Mouse (Mus musculus): Measurements from ENCODE around the gene Hormad1.
"Not testable (repeated sequence)": the region's sequence is repeated elsewhere in the genome, so short reads cannot be mapped to it uniquely, and the experiment has no call there.

The Hormad1 gene

DNA sequence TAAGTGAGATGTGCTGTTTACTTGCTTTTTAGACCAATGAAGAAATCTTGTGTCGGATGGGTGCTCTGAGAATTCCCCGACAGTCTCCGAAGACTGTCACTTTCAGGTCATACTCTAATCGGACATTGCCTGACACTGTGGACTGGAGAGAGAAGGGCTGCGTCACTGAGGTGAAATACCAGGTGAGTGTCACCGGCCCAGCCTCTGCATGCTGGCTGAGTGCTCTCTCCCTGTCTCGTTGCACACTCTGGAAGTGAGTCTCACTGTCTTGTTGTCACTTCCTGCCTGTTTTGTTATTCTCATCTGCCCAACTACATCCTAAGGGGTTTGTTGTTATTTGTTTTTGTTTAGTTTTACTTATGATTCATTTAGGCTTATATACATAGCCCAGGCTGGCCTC is 16.5 kb upstream of the Hormad1 start:
- in situ Hi-C loops (cut with MboI; ENCODE audit: low pct_unique_long_range_greater_than_20kb in 1 of 2, low sequenced_read_pairs in 2 of 2, unreplicated experiment in 1 of 2): no loop called here

DNA sequence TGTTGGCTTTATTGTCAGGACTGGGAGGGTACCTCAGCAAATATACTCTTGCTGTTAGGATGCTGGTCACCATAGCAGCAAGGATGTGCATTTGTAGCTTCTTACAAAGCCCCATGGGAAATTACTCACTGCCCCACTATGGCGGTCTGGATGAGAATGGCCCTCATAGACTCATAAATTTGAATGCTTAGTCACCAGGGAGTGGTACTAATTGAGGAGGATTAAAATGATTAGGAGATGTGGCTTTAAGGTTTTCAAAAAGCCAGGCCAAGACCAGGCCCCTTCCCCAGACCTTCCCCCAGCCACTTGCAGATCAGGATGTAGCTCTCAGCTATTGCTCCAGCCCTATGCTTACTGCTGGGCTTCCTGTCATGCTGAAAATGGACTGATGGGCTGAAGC is 9.3 kb upstream of the Hormad1 start:
- in situ Hi-C loops (cut with MboI; ENCODE audit: low pct_unique_long_range_greater_than_20kb in 1 of 2, low sequenced_read_pairs in 2 of 2, unreplicated experiment in 1 of 2): no loop called here

DNA sequence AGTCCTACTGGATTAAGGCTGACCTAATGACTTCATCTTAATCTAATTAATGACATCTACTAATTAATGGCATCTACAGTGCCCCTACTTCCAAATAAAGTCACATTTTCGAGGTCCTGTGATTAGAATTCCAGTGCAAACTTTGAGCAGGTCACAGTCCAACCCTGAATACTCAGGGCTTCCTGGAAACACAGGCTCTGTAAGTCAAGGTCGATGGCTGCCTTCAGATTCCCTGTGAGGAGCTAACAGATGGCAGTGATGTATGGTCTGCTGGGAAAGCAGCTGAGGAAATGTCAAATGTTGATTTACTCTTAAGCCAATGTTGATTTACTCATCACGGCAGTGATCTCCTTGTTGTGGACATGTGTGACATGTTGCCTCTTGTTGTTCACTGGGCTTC is 5.5 kb upstream of the Hormad1 start:
- in situ Hi-C loops (cut with MboI; ENCODE audit: low pct_unique_long_range_greater_than_20kb in 1 of 2, low sequenced_read_pairs in 2 of 2, unreplicated experiment in 1 of 2): no loop called here

DNA sequence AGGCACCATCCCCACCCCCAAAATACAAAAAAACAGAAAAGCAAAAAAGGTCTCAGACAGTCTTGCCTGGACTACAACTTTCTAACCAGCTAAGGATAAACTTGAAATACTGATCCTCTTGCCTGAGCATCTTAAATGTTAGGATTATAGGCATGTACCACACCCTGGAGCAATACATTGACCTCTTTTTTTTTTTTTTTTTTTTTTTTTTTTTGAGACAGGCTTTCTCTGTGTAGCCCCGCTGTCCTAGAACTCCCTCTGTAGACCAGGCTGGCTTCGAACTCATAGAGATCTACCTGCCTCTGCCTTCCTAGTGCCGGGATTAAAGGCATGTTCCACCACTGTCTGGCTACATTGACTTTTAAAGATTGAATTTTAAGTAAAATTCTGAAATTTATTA is 1.3 kb downstream of the Hormad1 start:
- in situ Hi-C loops (cut with MboI; ENCODE audit: low pct_unique_long_range_greater_than_20kb in 1 of 2, low sequenced_read_pairs in 2 of 2, unreplicated experiment in 1 of 2): no loop called here

DNA sequence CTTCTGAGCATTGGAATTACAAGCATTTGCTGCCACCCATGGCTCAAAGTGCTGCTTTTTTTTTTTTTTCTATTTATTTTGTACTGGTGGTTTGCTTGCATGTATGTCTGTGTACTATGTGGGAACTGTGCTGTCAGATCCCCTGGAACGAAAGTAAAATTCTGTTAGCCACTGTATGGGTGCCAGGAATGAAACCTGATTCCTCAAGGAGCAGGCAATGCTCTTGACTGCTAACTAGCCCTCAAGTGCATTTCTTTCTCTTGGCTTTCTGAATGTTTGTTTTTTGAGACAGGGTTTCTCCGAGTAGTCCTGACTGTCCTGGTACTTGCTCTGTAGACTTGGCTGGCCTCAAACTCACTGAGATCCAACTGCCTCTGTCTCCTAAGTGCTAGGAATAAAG is 2.3 kb downstream of the Hormad1 start:
- in situ Hi-C loops (cut with MboI; ENCODE audit: low pct_unique_long_range_greater_than_20kb in 1 of 2, low sequenced_read_pairs in 2 of 2, unreplicated experiment in 1 of 2): no loop called here

DNA sequence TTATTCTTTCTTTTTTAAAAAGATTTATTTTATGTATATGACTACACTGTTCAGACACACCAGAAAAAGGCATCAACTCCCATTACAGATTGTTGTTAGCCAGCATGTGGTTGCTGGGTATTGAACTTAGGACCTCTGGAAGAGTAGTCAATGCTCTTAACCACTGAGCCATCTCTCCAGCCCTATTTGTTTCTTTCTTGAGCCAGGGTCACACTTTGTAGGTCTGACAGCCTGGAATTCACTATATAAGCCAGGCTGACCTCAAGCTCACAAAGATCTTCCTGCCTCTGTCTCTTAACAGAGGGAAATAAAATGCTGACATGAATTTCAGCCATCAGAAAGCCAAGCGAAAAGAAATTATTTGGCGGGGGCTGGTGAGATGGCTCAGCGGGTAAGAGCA is 10.1 kb downstream of the Hormad1 start:
- in situ Hi-C loops (cut with MboI; ENCODE audit: low pct_unique_long_range_greater_than_20kb in 1 of 2, low sequenced_read_pairs in 2 of 2, unreplicated experiment in 1 of 2): no loop called here

DNA sequence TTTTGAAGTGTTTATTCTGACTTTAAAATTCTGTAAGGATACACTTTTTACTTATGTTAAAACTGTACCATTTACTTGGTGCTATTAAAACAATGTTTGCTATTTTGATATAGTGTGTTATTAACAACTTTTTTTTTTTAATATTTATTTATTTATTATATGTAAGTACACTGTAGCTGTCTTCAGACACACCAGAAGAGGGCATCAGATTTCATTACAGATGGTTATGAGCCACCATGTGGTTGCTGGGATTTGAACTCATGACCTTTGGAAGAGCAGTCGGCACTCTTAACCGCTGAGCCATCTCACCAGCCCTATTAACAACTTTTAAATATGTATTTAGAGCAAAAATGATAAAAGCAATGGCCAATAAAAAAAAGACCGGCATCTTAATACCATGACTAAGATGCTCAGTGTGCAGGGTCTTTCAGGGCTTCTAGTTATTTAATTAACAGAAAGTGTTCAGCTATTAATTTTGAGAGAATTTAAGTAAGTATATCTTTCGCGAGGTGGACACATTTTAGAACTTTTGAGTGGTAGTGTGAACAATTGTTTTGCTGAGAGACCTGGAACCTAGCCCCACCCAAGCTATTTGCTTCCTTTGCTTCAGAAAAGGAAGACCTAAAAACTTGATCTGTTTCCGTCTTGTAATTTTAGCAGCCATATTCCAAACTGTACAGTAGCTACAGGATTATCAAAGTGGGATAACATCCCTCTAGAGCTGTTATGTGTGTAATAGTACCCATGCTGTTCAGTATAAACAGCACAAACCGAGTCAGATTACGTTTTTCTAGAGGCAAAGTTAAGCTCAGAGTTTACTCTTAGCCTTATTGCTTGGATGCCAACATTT is 28.5 kb downstream of the Hormad1 start:
- in situ Hi-C loops (cut with MboI; ENCODE audit: low pct_unique_long_range_greater_than_20kb in 1 of 2, low sequenced_read_pairs in 2 of 2, unreplicated experiment in 1 of 2): no loop called here

DNA sequence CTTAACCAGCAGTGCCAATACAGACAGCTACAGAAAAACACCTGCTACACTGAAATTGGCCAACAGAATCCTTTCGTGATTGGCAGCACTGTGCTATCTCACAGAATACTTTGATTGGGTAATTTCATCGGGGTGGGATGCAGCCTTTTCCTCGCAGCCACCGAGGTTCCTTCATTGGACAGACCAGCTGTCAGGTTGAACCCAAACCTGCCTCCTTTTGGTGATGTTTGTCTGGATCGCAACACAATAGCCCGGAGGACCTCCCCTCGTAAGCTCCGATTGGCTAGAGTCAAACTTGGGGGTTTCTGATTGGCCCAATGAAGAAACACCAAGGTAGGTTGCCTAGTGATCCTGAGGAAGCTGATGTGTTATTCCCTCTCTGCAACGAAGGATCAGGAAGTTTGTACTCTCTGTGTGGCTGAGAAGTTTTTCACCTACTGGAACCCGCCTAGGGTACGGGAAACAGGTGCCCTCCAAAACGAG is 29.2 kb downstream of the Hormad1 start, which contains the start of gene Golph3l:
Gene Golph3l, plus strand, starts transcription at position 331 of the 483 bp plus-strand sequence.
- in situ Hi-C loops (cut with MboI; ENCODE audit: low pct_unique_long_range_greater_than_20kb in 1 of 2, low sequenced_read_pairs in 2 of 2, unreplicated experiment in 1 of 2): no loop called here

DNA sequence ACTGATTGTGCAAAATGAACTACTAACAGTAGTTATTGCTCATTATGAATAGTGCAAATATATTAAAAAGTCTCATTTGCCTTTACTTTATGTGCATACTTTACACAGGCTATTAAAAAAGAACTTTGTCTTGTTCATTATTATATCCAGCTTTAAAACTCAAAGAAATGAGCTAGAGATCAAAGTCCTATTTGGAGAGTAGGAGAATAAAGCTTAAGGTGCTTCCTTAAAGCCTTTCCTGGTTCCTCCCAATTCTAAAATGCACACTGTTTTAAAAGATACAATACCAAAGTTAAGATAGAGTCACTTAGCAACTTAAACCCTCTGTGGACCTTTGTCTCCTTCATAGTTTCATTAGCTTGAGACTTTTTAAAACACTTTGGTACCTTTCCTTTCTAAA is 39.3 kb downstream of the Hormad1 start:
- in situ Hi-C loops (cut with MboI; ENCODE audit: low pct_unique_long_range_greater_than_20kb in 1 of 2, low sequenced_read_pairs in 2 of 2, unreplicated experiment in 1 of 2): no loop called here

DNA sequence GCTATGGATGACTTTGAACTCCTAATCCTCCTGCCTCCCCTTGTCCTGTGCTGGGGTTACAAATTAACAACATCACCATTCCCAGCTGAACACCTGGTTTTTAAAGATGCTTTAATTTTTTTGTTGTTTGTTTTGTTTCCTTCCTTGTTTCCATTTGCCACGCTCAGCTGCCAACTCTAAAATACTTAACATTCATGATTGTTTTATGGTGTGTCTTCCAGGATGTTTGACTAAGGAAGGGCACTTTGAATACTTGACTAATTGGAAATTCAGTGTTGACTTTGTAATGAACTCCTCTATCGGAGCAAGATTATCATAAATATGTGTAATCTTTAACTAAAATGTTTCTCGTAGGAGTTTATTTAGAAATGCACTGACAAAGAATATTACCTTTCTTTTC is 41.8 kb downstream of the Hormad1 start:
- in situ Hi-C loops (cut with MboI; ENCODE audit: low pct_unique_long_range_greater_than_20kb in 1 of 2, low sequenced_read_pairs in 2 of 2, unreplicated experiment in 1 of 2): no loop called here

DNA sequence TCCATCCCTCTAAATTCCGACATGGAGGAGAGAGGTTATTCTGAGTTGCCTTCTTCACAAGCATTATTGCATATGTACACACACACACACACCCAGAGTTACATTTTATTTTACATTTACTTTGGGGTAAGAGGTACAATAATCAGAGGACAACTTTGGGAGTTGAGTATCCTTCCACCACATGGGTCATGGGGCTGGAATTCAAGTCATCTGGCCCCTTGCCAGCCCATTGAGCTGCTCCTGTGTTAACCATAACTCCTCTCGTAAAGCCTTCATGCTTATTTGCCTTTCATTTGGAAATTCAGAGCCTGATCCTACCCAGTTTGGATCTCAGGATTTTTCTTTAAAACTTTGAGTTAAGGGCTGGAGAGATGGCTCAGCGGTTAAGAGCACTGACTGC is 46.6 kb downstream of the Hormad1 start:
- in situ Hi-C loops (cut with MboI; ENCODE audit: low pct_unique_long_range_greater_than_20kb in 1 of 2, low sequenced_read_pairs in 2 of 2, unreplicated experiment in 1 of 2): loop anchor here in 1 of 2 experiments (5.0 kb wide), 1 partner anchor 34 kb away; no protein-coding TSS in a partner anchor

DNA sequence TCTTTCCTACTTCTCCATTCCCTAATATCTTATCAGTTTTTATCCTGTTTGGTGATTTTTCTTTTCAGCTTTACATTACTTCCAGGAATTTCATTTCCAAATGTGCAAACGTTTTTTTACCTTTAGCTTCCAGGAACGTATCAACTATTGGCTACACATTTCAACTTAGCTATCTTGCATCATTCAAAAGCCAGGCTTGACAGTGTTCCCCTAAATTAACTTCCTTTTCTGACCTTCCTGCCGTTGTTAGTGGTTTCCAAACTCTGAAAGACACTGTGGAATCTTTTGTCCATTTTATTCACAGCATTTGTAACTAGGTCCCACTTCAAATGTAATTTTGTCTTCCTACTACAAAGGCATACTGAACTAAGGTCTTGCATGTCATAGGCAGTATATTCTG is 49.7 kb downstream of the Hormad1 start:
- in situ Hi-C loops (cut with MboI; ENCODE audit: low pct_unique_long_range_greater_than_20kb in 1 of 2, low sequenced_read_pairs in 2 of 2, unreplicated experiment in 1 of 2): loop anchor here in 1 of 2 experiments (5.0 kb wide), 1 partner anchor 37 kb away; no protein-coding TSS in a partner anchor

DNA sequence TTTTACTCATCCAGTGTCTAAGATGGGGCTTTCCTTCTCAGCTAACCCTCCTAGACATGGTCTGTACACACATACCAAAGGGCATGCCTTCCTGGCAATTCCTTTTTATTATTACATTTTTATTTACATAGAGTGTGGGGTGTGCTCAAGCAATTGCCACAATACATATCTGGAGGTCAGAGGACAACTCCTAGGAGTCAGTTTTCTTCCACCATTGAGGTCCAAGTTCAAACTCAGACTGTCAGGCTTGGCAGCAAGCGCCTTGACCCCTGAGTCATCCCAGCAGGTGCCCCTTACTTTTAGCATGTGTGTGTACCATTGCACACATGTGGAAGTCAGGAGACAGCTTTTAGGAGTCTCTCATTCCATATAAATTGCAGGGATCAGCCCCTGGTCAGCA is 54.5 kb downstream of the Hormad1 start:
- in situ Hi-C loops (cut with MboI; ENCODE audit: low pct_unique_long_range_greater_than_20kb in 1 of 2, low sequenced_read_pairs in 2 of 2, unreplicated experiment in 1 of 2): no loop called here

DNA sequence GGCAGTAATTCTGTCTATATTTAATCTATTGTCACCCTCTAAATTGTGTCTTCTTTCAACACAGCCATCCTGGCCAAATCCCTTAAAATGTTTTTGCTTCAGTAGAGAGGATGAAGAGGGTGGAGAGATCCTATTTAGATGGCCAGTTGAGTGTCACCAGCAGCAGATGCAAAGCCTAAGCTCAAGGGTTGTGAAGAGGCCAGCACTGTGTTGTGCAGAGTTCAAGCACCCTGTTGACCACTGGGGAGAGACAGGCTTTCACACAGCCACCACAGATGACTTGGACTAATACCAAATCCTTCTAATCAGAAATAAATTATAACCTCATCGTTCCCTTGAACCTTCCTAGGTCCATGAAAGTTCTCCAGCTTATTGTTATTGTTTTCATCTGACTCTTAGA is 59.0 kb downstream of the Hormad1 start:
- in situ Hi-C loops (cut with MboI; ENCODE audit: low pct_unique_long_range_greater_than_20kb in 1 of 2, low sequenced_read_pairs in 2 of 2, unreplicated experiment in 1 of 2): no loop called here

DNA sequence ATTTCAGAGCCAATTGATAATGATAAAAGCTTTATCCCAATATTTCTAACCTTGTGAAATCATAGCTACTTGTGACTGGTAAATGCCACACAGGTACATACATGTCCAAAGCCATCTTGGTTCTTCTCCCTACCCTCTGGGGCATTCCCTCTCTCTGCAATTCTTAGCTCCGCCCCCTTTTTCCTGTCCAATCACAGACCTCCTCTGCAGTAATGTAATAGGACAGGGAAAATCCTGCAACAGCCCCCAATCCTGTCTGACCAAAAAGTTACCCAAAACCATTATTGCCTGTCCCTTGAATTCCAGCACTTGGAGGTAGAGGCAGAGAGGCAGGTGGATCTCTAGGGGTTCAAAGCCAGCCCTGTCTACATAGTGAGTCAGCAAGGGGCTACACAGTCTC is 61.8 kb downstream of the Hormad1 start:
- in situ Hi-C loops (cut with MboI; ENCODE audit: low pct_unique_long_range_greater_than_20kb in 1 of 2, low sequenced_read_pairs in 2 of 2, unreplicated experiment in 1 of 2): no loop called here

DNA sequence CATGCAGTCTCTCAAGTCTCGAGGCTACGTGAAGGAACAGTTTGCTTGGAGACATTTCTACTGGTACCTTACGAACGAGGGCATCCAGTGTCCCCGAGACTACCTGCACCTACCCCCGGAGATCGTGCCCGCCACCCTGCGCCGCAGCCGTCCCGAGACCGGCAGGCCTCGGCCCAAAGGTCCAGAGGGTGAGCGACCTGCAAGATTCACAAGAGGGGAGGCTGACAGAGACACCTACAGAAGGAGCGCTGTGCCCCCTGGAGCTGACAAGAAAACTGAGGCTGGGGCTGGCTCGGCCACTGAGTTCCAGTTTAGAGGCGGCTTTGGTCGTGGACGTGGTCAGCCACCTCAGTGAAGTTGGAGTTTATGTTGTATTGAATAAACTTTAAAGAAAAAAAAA is 62.9 kb downstream of the Hormad1 start:
- in situ Hi-C loops (cut with MboI; ENCODE audit: low pct_unique_long_range_greater_than_20kb in 1 of 2, low sequenced_read_pairs in 2 of 2, unreplicated experiment in 1 of 2): not testable (repeated sequence)

DNA sequence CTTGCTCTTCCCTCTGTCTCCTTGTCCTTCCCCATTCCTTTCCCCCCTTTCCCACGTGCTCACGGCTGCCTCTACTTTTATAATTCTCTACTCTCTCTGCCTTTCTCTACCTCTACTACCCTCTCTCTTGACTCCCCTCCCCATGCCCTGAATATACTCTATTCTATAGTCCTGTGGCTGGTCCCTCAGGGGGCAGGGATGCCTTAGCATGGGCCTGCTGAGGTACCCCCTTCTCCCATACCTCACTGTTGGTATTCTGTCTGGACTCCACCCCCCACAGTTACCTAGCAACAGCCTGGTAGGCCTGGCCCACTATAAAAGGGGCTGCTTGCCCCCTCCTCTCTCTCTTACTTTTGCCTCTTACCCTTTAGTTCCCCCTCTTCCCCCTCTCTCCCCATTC is 64.1 kb downstream of the Hormad1 start:
- in situ Hi-C loops (cut with MboI; ENCODE audit: low pct_unique_long_range_greater_than_20kb in 1 of 2, low sequenced_read_pairs in 2 of 2, unreplicated experiment in 1 of 2): no loop called here

DNA sequence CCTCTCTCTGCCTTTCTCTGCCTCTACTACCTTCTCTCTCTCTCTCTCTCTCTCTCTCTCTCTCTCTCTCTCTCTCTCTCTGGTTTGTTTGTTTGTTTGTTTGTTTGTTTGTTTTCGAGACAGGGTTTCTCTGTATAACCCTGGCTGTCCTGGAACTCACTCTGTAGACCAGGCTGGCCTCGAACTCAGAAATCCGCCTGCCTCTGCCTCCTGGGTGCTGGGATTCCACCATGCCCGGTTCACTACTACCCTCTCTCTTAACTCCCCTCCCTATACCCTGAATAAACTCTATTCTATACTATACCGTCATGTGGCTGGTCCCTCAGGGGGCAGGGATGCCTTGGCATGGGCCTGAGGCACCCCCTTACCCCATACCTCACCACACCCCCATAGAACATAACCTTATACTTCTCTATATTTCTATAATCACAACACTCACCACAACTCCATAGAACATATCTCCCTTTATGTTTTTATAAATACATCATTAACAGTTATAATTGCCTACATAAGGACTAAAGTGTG is 64.6 kb downstream of the Hormad1 start:
- in situ Hi-C loops (cut with MboI; ENCODE audit: low pct_unique_long_range_greater_than_20kb in 1 of 2, low sequenced_read_pairs in 2 of 2, unreplicated experiment in 1 of 2): not testable (repeated sequence)

DNA sequence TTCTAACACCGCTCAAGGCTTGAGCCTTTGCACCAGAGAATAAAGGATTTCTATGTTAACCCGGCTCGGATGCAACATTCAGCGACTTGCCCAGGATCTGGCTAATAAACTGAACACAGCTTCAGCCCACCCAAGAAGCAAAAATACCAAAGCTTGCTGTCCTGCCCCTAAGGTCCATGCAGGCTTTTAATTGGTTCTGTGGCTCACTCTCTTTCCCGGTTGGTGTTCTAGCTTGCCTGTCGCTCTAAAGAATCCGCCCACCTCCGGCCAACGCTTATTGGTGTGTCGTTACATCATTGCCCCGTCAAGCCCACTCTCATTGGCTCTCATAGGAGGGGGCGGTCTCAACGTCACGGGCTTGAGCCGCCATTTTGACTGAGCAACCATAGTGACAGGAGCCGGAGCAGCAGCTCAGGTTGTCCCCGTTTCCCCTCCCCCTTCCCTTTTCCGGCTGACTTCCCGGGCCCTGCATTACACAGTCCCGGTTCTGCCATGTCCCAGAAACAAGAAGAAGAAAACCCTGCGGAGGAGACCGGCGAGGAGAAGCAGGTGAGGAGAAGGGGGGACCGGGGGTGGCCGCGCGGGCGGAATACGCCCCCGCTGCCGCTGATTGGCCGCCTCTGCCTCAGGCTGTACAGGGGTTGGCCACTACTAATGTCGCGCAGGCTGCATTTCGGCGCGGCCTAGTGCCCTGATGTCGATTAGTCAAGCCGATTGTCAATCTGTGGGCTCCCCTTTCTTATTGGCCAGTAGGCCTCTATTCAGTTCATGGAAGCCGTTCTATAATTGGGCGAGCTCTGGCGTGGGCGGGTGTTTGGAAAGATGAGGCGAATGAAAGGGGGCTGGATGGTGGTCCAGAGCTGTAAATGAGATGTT is 65.4 kb downstream of the Hormad1 start, which contains the start of gene Ensa:
Gene Ensa, plus strand, starts transcription at position 366 of the 876 bp plus-strand sequence.
- in situ Hi-C loops (cut with MboI; ENCODE audit: low pct_unique_long_range_greater_than_20kb in 1 of 2, low sequenced_read_pairs in 2 of 2, unreplicated experiment in 1 of 2): no loop called here

Measured in mouse embryonic stem cell (cell line).